Mouse (Mus musculus) E14TG2a.4 (cell line): ENCODE measurements around the gene Prkca.

Experiments used
- CTCF ChIP-seq: conservative IDR thresholded peaks from 2 replicates; pipeline ENCODE4 v1.5.1; 2014; ENCODE audit warnings: low read length
- POU5F1 ChIP-seq: IDR thresholded peaks from 2 replicates; pipeline ENCODE4 v1.6.1; 2014; ENCODE audit warnings: low read length, borderline replicate concordance

GRCm38 (mm10) chr11:108023188-108023587, 320.5 kb downstream of the Prkca start:
- TF ChIP-seq CTCF (no peak), POU5F1 (no peak)
